Mouse (Mus musculus): Measurements from ENCODE around the gene Camk1d.

DNA sequence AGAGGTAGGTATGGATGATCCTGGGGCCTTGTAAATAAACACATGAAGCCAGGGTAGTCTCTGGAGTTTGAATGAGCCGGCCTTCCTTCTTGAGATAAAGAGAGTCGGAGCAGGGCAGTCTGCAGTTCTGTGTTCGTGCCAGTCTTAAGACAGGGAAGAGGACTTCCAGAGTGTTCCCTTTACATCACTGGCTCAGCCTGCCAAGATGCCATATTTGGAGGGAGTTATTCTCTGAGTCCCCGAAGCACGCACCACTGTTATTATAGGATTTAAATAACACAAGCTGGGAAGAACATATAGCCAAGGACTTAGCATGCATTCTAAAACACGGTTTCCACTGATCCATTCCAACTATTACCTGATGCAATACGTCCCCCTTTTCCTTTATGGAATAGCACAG lies 33.0 kb downstream of the Camk1d start:
- TF ChIP-seq CTCF (IDR thresholded peaks at IDR 0.05; ENCODE audit: low read depth) (no peak), EP300 (optimal IDR thresholded peaks at IDR 0.05) (no peak)
